Mouse (Mus musculus): Measurements from ENCODE around the gene Olfr1406. TPM values are rescaled to one million over a fixed set of nuclear protein-coding genes. Genes with fewer than 3 reads are reported as not detected.
"Not testable (repeated sequence)": the region's sequence is repeated elsewhere in the genome, so short reads cannot be mapped to it uniquely, and the experiment has no call there.

Gene Olfr1406
- not detected in 2 replicates for polyA plus RNA-seq (2015; fragmentation: Nextera tagmentation; extraction: Ambion mirVana)

DNA sequence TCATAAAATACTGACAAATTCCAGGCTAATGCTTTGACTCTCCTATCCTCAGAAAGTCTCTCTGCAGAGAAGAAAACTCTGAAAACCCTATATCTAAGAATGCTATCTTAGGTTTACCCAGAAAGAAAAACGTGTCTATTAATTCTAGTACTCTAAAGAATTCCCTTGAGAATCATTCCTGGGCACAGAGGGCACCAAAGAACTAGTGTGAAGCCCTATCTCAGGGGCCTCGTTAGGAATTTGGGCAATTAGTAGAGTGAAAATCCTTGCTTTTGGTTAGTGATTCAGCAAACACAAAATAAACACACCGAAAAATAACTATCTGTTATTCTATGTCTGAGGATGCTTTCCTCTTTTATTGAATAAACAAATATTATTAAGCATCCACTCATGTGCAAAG, at the start of gene Olfr1406:
Gene Olfr1406, minus strand, starts transcription at position 101 of the 400 bp plus-strand sequence.
- no peak within 1 kb of the TSS for H3K4me3 ChIP-seq (ENCODE audit: low read length)
- H3K9me3 ChIP-seq (ENCODE audit: control insufficient read depth, low read length): no peaks in the 10 kb centered on the region
- no peak within 1 kb of the TSS for H3K9ac ChIP-seq (ENCODE audit: low read depth, low read length)
- no peak within 1 kb of the TSS for H3K27ac ChIP-seq (ENCODE audit: low read length)
- H3K36me3 ChIP-seq (ENCODE audit: control insufficient read depth, insufficient read depth, low read length): no peaks in the 10 kb centered on the region
- H3K4me2 ChIP-seq (ENCODE audit: low read depth, low read length): no peak within 1 kb of the TSS
- H3K27me3 ChIP-seq (replicated peaks; ENCODE audit: control insufficient read depth, insufficient read depth, low read length): no peaks in the 10 kb centered on the region
- 62% methylated on average over 3 of the region's 3 CpGs for WGBS
- H3K4me1 ChIP-seq (ENCODE audit: control insufficient read depth, insufficient read depth, low read length): no peaks in the 10 kb centered on the region
- ATAC-seq: no peak

DNA sequence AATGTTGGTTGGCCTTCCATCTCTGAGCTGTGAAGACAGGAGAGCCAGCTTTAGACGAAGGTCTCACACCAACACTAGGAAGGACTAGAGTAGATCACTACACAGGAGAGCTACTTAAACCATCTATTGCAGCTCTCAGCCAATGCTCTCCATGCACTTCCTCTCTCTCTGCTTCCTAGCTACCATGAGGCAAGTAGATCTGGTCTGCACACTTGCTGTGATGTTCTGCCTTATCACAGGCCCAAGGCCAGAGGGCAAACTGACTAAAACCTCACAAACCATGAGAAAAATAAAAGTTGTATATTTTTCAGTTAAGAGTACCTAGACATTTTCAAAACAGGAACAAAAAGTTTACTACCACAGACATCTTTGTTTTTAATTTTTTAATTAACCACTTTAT, 46.6 kb upstream of the Olfr1406 start:
- not testable (repeated sequence) for H3K36me3 ChIP-seq (ENCODE audit: control insufficient read depth, insufficient read depth, low read length); H3K4me2 ChIP-seq (ENCODE audit: low read depth, low read length); H3K9me3 ChIP-seq (ENCODE audit: control insufficient read depth, low read length); H3K4me3 ChIP-seq (ENCODE audit: low read length); H3K27ac ChIP-seq (ENCODE audit: low read length); H3K4me1 ChIP-seq (ENCODE audit: control insufficient read depth, insufficient read depth, low read length); H3K27me3 ChIP-seq (replicated peaks; ENCODE audit: control insufficient read depth, insufficient read depth, low read length); ATAC-seq; H3K9ac ChIP-seq (ENCODE audit: low read depth, low read length)
- WGBS: 84% methylated on average over 1 of the region's 1 CpGs

DNA sequence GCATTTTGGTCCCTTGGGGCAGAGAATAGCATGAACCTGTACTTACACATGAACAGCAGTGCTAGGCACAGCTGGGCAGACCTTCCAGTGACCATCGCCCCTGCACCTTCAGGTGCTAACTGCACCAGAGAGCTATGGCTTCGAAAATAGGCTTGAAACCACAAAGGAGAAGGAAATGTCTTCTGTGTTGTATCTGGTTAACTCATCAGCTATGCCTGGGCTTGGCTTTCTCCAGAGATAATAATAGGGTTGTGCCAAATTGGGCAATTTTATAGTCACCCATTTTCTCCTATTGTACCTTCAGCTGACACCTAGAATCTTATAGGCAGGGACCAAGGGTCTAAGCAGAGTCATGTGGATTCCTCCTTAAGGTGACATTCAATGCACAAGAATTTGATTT, 36.6 kb upstream of the Olfr1406 start, which contains the start of gene Fcer1a:
Gene Fcer1a, minus strand, starts transcription at position 134 of the 400 bp plus-strand sequence.
- ATAC-seq: no peak
- no peak within 1 kb of the TSS for H3K9ac ChIP-seq (ENCODE audit: low read depth, low read length)
- no peak within 1 kb of the TSS for H3K4me2 ChIP-seq (ENCODE audit: low read depth, low read length)
- H3K36me3 ChIP-seq (ENCODE audit: control insufficient read depth, insufficient read depth, low read length): no peaks in the 10 kb centered on the region
- no peaks in the 10 kb centered on the region for H3K27me3 ChIP-seq (replicated peaks; ENCODE audit: control insufficient read depth, insufficient read depth, low read length)
- no peak within 1 kb of the TSS for H3K27ac ChIP-seq (ENCODE audit: low read length)
- no peaks in the 10 kb centered on the region for H3K9me3 ChIP-seq (ENCODE audit: control insufficient read depth, low read length)
- H3K4me3 ChIP-seq (ENCODE audit: low read length): no peak within 1 kb of the TSS
- 76% methylated on average over 2 of the region's 2 CpGs for WGBS
- H3K4me1 ChIP-seq (ENCODE audit: control insufficient read depth, insufficient read depth, low read length): no peaks in the 10 kb centered on the region

DNA sequence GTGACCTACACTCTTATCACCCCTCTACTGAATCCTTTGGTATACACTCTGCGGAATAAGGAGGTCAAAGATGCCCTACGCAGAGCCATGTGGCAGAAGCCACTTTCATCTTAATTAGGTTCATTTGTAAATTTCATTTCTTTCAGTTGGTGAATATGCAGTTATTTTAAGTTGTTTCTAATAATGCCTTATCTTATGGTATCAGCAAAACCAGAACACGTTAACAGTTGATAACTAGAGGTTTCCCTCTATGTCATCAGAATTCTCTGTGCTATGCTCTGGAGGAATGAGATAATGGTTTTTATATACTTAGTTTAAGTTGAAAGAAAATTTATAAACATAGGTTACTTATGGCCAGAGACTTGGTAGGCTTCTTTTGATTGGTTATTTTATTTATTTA, 26.0 kb upstream of the Olfr1406 start:
- 90% methylated on average over 3 of the region's 3 CpGs for WGBS
- no peak overlapping the region for H3K27ac ChIP-seq (ENCODE audit: low read length)

DNA sequence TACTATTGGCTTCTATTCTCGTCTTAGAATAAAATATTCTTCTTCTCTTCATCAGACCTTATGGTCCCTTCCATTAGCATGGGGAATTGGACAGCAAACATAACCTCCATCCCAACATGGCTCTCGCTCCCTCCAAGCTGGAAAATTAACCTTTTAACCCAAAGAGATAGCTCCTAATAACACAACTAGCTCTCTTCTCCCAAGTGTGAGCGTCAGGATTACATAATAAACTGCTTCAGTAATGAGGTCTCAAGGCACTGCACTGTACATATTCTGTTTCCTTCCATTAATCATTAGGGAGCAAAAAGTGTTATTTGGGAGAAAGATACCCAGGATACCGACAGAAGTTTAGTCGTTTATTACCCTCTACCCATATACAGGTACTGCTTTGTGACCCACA, 21.7 kb upstream of the Olfr1406 start, which contains the start of gene Olfr1404:
Gene Olfr1404, plus strand, starts transcription at position 301 of the 400 bp plus-strand sequence.
- Histone ChIP-seq H3K4me2 (ENCODE audit: low read depth, low read length) (no peak within 1 kb of the TSS), H3K27ac (ENCODE audit: low read length) (no peak within 1 kb of the TSS), H3K9me3 (ENCODE audit: control insufficient read depth, low read length) (no peaks in the 10 kb centered on the region), H3K27me3 (replicated peaks; ENCODE audit: control insufficient read depth, insufficient read depth, low read length) (no peaks in the 10 kb centered on the region), H3K9ac (ENCODE audit: low read depth, low read length) (no peak within 1 kb of the TSS), H3K4me1 (ENCODE audit: control insufficient read depth, insufficient read depth, low read length) (no peaks in the 10 kb centered on the region), H3K36me3 (ENCODE audit: control insufficient read depth, insufficient read depth, low read length) (no peaks in the 10 kb centered on the region), H3K4me3 (ENCODE audit: low read length) (no peak within 1 kb of the TSS)
- 79% methylated on average over 5 of the region's 5 CpGs for WGBS
- no peak for ATAC-seq

More for the DNA sequence above, 26.0 kb upstream of the Olfr1406 start:
- H3K4me3 ChIP-seq (ENCODE audit: low read length): no peak overlapping the region
- no peak overlapping the region for H3K9ac ChIP-seq (ENCODE audit: low read depth, low read length)
- H3K27me3 ChIP-seq (replicated peaks; ENCODE audit: control insufficient read depth, insufficient read depth, low read length): no peaks in the 10 kb centered on the region
- no peaks in the 10 kb centered on the region for H3K36me3 ChIP-seq (ENCODE audit: control insufficient read depth, insufficient read depth, low read length)
- no peaks in the 10 kb centered on the region for H3K9me3 ChIP-seq (ENCODE audit: control insufficient read depth, low read length)
- no peak for ATAC-seq
- no peaks in the 10 kb centered on the region for H3K4me1 ChIP-seq (ENCODE audit: control insufficient read depth, insufficient read depth, low read length)
- H3K4me2 ChIP-seq (ENCODE audit: low read depth, low read length): no peak overlapping the region

DNA sequence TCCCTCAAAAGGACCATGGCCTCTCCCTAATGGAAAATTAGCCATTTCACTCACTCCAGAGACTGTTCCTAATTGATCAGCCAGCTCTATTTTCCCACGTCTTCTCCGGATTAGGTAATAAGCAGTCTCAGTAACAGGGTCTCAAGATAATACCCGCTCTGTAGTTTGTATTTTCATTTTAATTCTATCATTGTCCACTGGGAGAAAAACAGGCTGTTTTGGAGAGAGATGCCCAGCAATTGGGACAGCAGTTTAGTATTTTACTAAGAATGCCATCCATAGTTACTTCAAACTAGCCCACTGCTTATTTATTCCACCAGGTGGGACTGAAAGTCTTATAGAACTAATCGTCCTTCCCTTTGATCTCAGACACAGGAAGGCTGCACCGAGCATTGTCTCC, 7.1 kb upstream of the Olfr1406 start, which contains the start of gene Olfr218:
Gene Olfr218, plus strand, starts transcription at position 301 of the 400 bp plus-strand sequence.
- H3K4me3 ChIP-seq (ENCODE audit: low read length): no peak within 1 kb of the TSS
- no peaks in the 10 kb centered on the region for H3K36me3 ChIP-seq (ENCODE audit: control insufficient read depth, insufficient read depth, low read length)
- WGBS: 74% methylated on average over 5 of the region's 5 CpGs
- H3K4me2 ChIP-seq (ENCODE audit: low read depth, low read length): no peak within 1 kb of the TSS
- H3K9me3 ChIP-seq (ENCODE audit: control insufficient read depth, low read length): no peaks in the 10 kb centered on the region
- ATAC-seq: no peak
- no peak within 1 kb of the TSS for H3K27ac ChIP-seq (ENCODE audit: low read length)
- no peak within 1 kb of the TSS for H3K9ac ChIP-seq (ENCODE audit: low read depth, low read length)
- no peaks in the 10 kb centered on the region for H3K4me1 ChIP-seq (ENCODE audit: control insufficient read depth, insufficient read depth, low read length)
- no peaks in the 10 kb centered on the region for H3K27me3 ChIP-seq (replicated peaks; ENCODE audit: control insufficient read depth, insufficient read depth, low read length)

DNA sequence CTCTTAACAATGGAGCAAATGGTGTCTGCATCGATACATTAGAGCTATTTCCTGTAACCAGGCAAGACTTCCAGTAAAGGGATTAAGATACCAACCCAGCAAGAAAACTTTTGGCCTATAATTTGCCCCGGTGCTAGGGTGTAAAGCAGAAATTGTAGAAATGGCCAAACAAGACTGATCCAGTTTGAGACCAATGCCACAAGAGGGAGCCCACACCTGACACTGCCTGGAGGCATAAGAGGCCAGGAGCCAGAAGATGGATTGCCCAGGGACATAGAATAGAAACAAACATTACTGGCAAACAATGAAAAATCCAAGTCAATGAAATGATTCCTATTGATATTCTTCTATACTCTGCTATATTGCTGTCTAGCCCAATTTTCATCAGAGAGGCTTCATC, 5.9 kb upstream of the Olfr1406 start:
- Histone ChIP-seq H3K9ac (ENCODE audit: low read depth, low read length) (no peak overlapping the region), H3K4me1 (ENCODE audit: control insufficient read depth, insufficient read depth, low read length) (no peaks in the 10 kb centered on the region), H3K27ac (ENCODE audit: low read length) (no peak overlapping the region), H3K4me2 (ENCODE audit: low read depth, low read length) (no peak overlapping the region), H3K4me3 (ENCODE audit: low read length) (no peak overlapping the region), H3K9me3 (ENCODE audit: control insufficient read depth, low read length) (no peaks in the 10 kb centered on the region), H3K27me3 (replicated peaks; ENCODE audit: control insufficient read depth, insufficient read depth, low read length) (no peaks in the 10 kb centered on the region), H3K36me3 (ENCODE audit: control insufficient read depth, insufficient read depth, low read length) (no peaks in the 10 kb centered on the region)
- ATAC-seq: no peak
- WGBS: 82% methylated on average over 2 of the region's 2 CpGs

DNA sequence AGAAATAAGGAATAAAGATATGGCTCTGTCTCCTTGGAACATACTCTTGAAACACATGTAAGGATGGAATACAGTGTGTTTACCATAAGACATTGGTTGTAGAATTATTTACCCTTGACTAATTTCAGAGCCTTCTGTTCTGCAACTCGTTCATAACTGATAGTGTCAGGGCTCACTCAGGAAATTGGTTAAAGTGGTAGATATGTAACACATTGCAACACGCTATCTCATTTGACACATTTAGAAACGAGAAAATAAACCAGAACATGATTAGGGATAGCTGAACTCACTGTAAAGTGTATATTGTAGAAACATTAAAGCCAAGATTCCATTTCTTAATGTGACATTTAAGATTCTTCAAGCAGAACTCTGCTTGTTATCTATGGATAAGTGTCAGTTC, 1.6 kb upstream of the Olfr1406 start:
- no peaks in the 10 kb centered on the region for H3K36me3 ChIP-seq (ENCODE audit: control insufficient read depth, insufficient read depth, low read length)

DNA sequence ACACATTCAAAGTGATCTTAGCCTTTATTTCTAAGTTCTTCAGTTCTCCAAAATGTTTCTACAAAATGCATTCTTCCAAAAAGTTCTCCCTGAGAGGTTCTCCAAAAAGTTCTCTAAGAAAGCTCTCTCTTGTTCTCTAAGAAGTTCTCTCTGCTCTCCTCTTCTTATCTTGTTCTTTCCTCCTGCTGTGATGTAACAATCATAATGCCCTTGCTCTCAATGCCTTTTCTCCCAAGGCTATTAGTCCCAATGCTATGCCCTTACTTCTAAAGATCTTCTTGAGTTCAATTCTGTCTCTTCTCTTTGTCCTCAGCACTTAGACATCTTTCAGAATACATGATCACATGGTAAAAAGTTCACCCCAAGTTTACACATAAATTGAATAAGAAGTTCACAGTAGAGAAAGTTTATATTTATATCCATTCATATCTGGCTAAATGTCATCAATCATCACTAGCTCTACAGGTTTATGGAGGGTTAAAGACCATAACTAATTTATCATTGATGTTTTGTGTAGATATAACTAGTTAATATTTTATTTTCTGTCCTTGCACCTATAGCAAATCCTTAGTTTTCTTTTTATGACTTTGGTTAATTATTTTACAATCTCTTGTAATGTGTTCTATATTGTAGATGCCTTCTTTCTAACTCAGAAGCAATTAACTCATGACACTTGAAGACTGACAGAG, 16.1 kb downstream of the Olfr1406 start:
- no peak overlapping the region for H3K27ac ChIP-seq (ENCODE audit: low read length)
- no peak overlapping the region for H3K9ac ChIP-seq (ENCODE audit: low read depth, low read length)
- no peak overlapping the region for H3K4me3 ChIP-seq (ENCODE audit: low read length)
- no peaks in the 10 kb centered on the region for H3K9me3 ChIP-seq (ENCODE audit: control insufficient read depth, low read length)
- peak; percentile 81 for ATAC-seq
- no peaks in the 10 kb centered on the region for H3K36me3 ChIP-seq (ENCODE audit: control insufficient read depth, insufficient read depth, low read length)
- H3K4me1 ChIP-seq (ENCODE audit: control insufficient read depth, insufficient read depth, low read length): no peaks in the 10 kb centered on the region
- H3K4me2 ChIP-seq (ENCODE audit: low read depth, low read length): no peak overlapping the region
- H3K27me3 ChIP-seq (replicated peaks; ENCODE audit: control insufficient read depth, insufficient read depth, low read length): no peaks in the 10 kb centered on the region

More for the DNA sequence above, 1.6 kb upstream of the Olfr1406 start:
- WGBS: 70% methylated on average over 3 of the region's 3 CpGs
- H3K27me3 ChIP-seq (replicated peaks; ENCODE audit: control insufficient read depth, insufficient read depth, low read length): no peaks in the 10 kb centered on the region
- no peaks in the 10 kb centered on the region for H3K9me3 ChIP-seq (ENCODE audit: control insufficient read depth, low read length)
- no peaks in the 10 kb centered on the region for H3K4me1 ChIP-seq (ENCODE audit: control insufficient read depth, insufficient read depth, low read length)
- H3K9ac ChIP-seq (ENCODE audit: low read depth, low read length): no peak overlapping the region
- H3K27ac ChIP-seq (ENCODE audit: low read length): no peak overlapping the region
- no peak overlapping the region for H3K4me2 ChIP-seq (ENCODE audit: low read depth, low read length)
- no peak for ATAC-seq
- H3K4me3 ChIP-seq (ENCODE audit: low read length): no peak overlapping the region

DNA sequence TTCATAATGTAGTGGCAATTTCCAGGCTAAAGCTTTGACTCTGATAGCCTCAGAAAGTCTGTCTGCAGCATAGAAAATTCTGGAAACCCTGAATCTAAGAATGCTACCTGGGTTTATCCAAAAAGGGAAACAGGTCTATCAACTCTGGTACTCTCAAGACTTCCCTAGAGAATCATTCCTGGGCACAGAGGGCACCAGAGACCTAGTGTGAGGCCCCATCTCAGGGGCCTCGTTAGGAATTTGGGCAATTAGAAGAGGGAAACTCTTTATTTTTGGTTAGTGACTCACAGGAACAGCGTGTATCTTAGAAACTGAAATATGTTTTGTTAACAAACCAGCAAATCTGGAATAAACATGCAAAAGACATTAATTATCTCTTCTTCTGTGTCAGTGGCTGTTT, 53.2 kb downstream of the Olfr1406 start, which contains the start of gene Olfr1408:
Gene Olfr1408, minus strand, starts transcription at position 101 of the 400 bp plus-strand sequence.
- WGBS: 61% methylated on average over 2 of the region's 2 CpGs
- Histone ChIP-seq H3K27me3 (replicated peaks; ENCODE audit: control insufficient read depth, insufficient read depth, low read length) (no peaks in the 10 kb centered on the region), H3K36me3 (ENCODE audit: control insufficient read depth, insufficient read depth, low read length) (no peaks in the 10 kb centered on the region), H3K4me1 (ENCODE audit: control insufficient read depth, insufficient read depth, low read length) (no peaks in the 10 kb centered on the region), H3K4me2 (ENCODE audit: low read depth, low read length) (no peak within 1 kb of the TSS), H3K4me3 (ENCODE audit: low read length) (no peak within 1 kb of the TSS), H3K27ac (ENCODE audit: low read length) (no peak within 1 kb of the TSS), H3K9me3 (ENCODE audit: control insufficient read depth, low read length) (no peaks in the 10 kb centered on the region), H3K9ac (ENCODE audit: low read depth, low read length) (no peak within 1 kb of the TSS)
- ATAC-seq: no peak
